Mouse (Mus musculus) limb, embryonic 12.5 days (tissue): ENCODE data around the gene Plekha5. TPM values are rescaled to one million over a fixed set of nuclear protein-coding genes. Genes with fewer than 3 reads are reported as not detected.
"Not testable (repeated sequence)": the region's sequence is repeated elsewhere in the genome, so short reads cannot be mapped to it uniquely, and the experiment has no call there.

Experiments
- ATAC-seq: fragments of 200-750 bp; cut with Nextera tagmentation; 2 replicates; pipeline ENCODE4 v1.8.0; 2017; ENCODE audit warnings: low read depth, moderate TSS enrichment; ENCODE audit not compliant: insufficient number of reproducible peaks, insufficient read depth, low FRiP score, low TSS enrichment
- H3K27ac ChIP-seq: fragments of 300-500 bp; sonication (generic); 2 replicates; pipeline ENCODE4 v1.5.1; 2016; ENCODE audit warnings: mild to moderate bottlenecking, moderate library complexity
- H3K27me3 ChIP-seq: fragments of 300-500 bp; sonication (generic); 2 replicates; pipeline ENCODE4 v1.6.1; 2016; ENCODE audit warnings: mild to moderate bottlenecking, moderate library complexity
- H3K36me3 ChIP-seq: fragments of 300-500 bp; sonication (generic); 2 replicates; pipeline ENCODE4 v1.6.1; 2016; ENCODE audit warnings: mild to moderate bottlenecking, moderate library complexity
- H3K4me1 ChIP-seq: fragments of 300-500 bp; sonication (generic); replicated peaks from 2 replicates; pipeline ENCODE4 v1.6.1; 2016
- H3K4me2 ChIP-seq: fragments of 300-500 bp; sonication (generic); 2 replicates; pipeline ENCODE4 v1.6.1; 2016; ENCODE audit warnings: mild to moderate bottlenecking, moderate library complexity
- H3K4me3 ChIP-seq: fragments of 300-500 bp; sonication (generic); replicated peaks from 2 replicates; pipeline ENCODE4 v1.5.1; 2016; ENCODE audit warnings: mild to moderate bottlenecking
- H3K9ac ChIP-seq: fragments of 300-500 bp; sonication (generic); replicated peaks from 2 replicates; pipeline ENCODE4 v1.6.1; 2016; ENCODE audit warnings: mild to moderate bottlenecking, moderate library complexity
- H3K9me3 ChIP-seq: fragments of 300-500 bp; sonication (generic); 2 replicates; pipeline ENCODE4 v1.6.1; 2016; ENCODE audit warnings: mild to moderate bottlenecking, moderate library complexity
- WGBS: fragments of 180-500 bp; shearing (Covaris S2); methylation state at CpG from one replicate; pipeline ENCODE4 v1.1.7; 2016; 5-methylcytosine and 5-hydroxymethylcytosine counted together
- polyA plus RNA-seq: library from polyadenylated mRNA; unstranded; fragments of >200 nt; fragmentation: Nextera tagmentation; extraction: Ambion mirVana; gene quantifications from 2 replicates; pipeline ENCODE4 v1.2.1, GENCODE M21; 2016

Plekha5 gene
- polyA plus RNA-seq, 1 experiment from 2014 or later = 50.1 TPM

GRCm38 (mm10) chr6:140528414-140528813 is 104.6 kb downstream of the Plekha5 start:
- Histone ChIP-seq H3K27me3 (no peaks in the 10 kb centered on the region), H3K4me1 (0 out of 2 replicates have a peak, but pooled peaks cover under 1% of the 10 kb centered on the region), H3K27ac (no peak overlapping the region), H3K36me3 (peaks cover 52% of the 10 kb centered on the region), H3K4me2 (no peak overlapping the region), H3K9me3 (no peaks in the 10 kb centered on the region), H3K9ac (no peak overlapping the region), H3K4me3 (no peak overlapping the region)
- ATAC-seq = no peak
- WGBS = 90% methylated on average over 6 of the region's 6 CpGs

- not testable (repeated sequence) for ATAC-seq, H3K4me3 ChIP-seq, H3K27me3 ChIP-seq, H3K9ac ChIP-seq, H3K4me2 ChIP-seq, H3K9me3 ChIP-seq, H3K4me1 ChIP-seq, H3K27ac ChIP-seq
- WGBS = 88% methylated on average over 1 of the region's 1 CpGs
- peaks cover 74% of the 10 kb centered on the region for H3K36me3 ChIP-seq
These were observed 109.0 kb downstream of the Plekha5 start for GRCm38 (mm10) chr6:140532858-140533257.

GRCm38 (mm10) chr6:140533606-140534005 is 109.8 kb downstream of the Plekha5 start:
- WGBS = 95% methylated on average over 5 of the region's 5 CpGs
- H3K9me3 ChIP-seq = no peaks in the 10 kb centered on the region
- peaks cover 74% of the 10 kb centered on the region for H3K36me3 ChIP-seq
- no peak overlapping the region for H3K4me2 ChIP-seq
- H3K9ac ChIP-seq = no peak overlapping the region
- no peaks in the 10 kb centered on the region for H3K4me1 ChIP-seq
- ATAC-seq = no peak
- H3K4me3 ChIP-seq = no peak overlapping the region
- H3K27ac ChIP-seq = no peak overlapping the region
- no peaks in the 10 kb centered on the region for H3K27me3 ChIP-seq

GRCm38 (mm10) chr6:140535504-140535903 is 111.7 kb downstream of the Plekha5 start:
- 0 out of 2 replicates have a peak, but pooled peaks cover 3% of the 10 kb centered on the region for H3K9me3 ChIP-seq
- H3K27me3 ChIP-seq = no peaks in the 10 kb centered on the region
- H3K9ac ChIP-seq = no peak overlapping the region
- peaks cover 77% of the 10 kb centered on the region for H3K36me3 ChIP-seq
- H3K4me3 ChIP-seq = no peak overlapping the region
- H3K4me1 ChIP-seq = no peaks in the 10 kb centered on the region
- no peak for ATAC-seq
- H3K27ac ChIP-seq = no peak overlapping the region
- H3K4me2 ChIP-seq = no peak overlapping the region
- WGBS = 85% methylated on average over 8 of the region's 8 CpGs

GRCm38 (mm10) chr6:140541919-140542318 is 118.1 kb downstream of the Plekha5 start:
- H3K4me1 ChIP-seq = no peaks in the 10 kb centered on the region
- ATAC-seq = no peak
- H3K4me2 ChIP-seq = no peak overlapping the region
- WGBS = 95% methylated on average over 3 of the region's 3 CpGs
- no peaks in the 10 kb centered on the region for H3K27me3 ChIP-seq
- H3K9ac ChIP-seq = no peak overlapping the region
- peaks cover 71% of the 10 kb centered on the region for H3K36me3 ChIP-seq
- 0 out of 2 replicates have a peak, but pooled peaks cover 3% of the 10 kb centered on the region for H3K9me3 ChIP-seq
- no peak overlapping the region for H3K27ac ChIP-seq
- no peak overlapping the region for H3K4me3 ChIP-seq

GRCm38 (mm10) chr6:140543005-140543794 is 119.3 kb downstream of the Plekha5 start:
- H3K36me3 ChIP-seq = peaks cover 61% of the 10 kb centered on the region
- no peak overlapping the region for H3K4me2 ChIP-seq
- H3K27ac ChIP-seq = no peak overlapping the region
- 86% methylated on average over 11 of the region's 11 CpGs for WGBS
- H3K9me3 ChIP-seq = 0 out of 2 replicates have a peak, but pooled peaks cover 3% of the 10 kb centered on the region
- H3K9ac ChIP-seq = no peak overlapping the region
- H3K4me3 ChIP-seq = no peak overlapping the region
- H3K4me1 ChIP-seq = no peaks in the 10 kb centered on the region
- H3K27me3 ChIP-seq = no peaks in the 10 kb centered on the region
- no peak for ATAC-seq

GRCm38 (mm10) chr6:140546095-140546494 is 122.2 kb downstream of the Plekha5 start:
- Histone ChIP-seq H3K27me3 (no peaks in the 10 kb centered on the region), H3K9me3 (no peaks in the 10 kb centered on the region), H3K4me2 (no peak overlapping the region), H3K9ac (no peak overlapping the region), H3K4me1 (no peaks in the 10 kb centered on the region), H3K36me3 (peaks cover 57% of the 10 kb centered on the region), H3K27ac (no peak overlapping the region), H3K4me3 (no peak overlapping the region)
- no peak for ATAC-seq
- 83% methylated on average over 8 of the region's 8 CpGs for WGBS

- no peak overlapping the region; the same call in 1 of the 2 replicates for H3K27ac ChIP-seq
- H3K4me3 ChIP-seq = no peak overlapping the region
- H3K27me3 ChIP-seq = no peaks in the 10 kb centered on the region
- H3K36me3 ChIP-seq = peaks cover 62% of the 10 kb centered on the region
- no peaks in the 10 kb centered on the region for H3K4me1 ChIP-seq
- WGBS = 65% methylated on average over 12 of the region's 12 CpGs
- no peak overlapping the region for H3K9ac ChIP-seq
- H3K4me2 ChIP-seq = no peak overlapping the region
- H3K9me3 ChIP-seq = no peaks in the 10 kb centered on the region
- ATAC-seq = no peak
These were observed 122.9 kb downstream of the Plekha5 start for GRCm38 (mm10) chr6:140546648-140547201.

- Histone ChIP-seq H3K9me3 (no peaks in the 10 kb centered on the region), H3K4me1 (no peaks in the 10 kb centered on the region), H3K27ac (no peak overlapping the region), H3K4me3 (no peak overlapping the region), H3K27me3 (no peaks in the 10 kb centered on the region), H3K36me3 (peaks cover 69% of the 10 kb centered on the region), H3K9ac (no peak overlapping the region), H3K4me2 (no peak overlapping the region)
- ATAC-seq = no peak
- WGBS = 74% methylated on average over 11 of the region's 11 CpGs
These were observed 123.5 kb downstream of the Plekha5 start for GRCm38 (mm10) chr6:140547203-140547944.

- Histone ChIP-seq H3K9me3 (no peaks in the 10 kb centered on the region), H3K4me2 (no peak overlapping the region), H3K27me3 (no peaks in the 10 kb centered on the region), H3K4me3 (no peak overlapping the region), H3K27ac (no peak overlapping the region), H3K4me1 (no peaks in the 10 kb centered on the region), H3K9ac (no peak overlapping the region), H3K36me3 (peaks cover 70% of the 10 kb centered on the region)
- no peak for ATAC-seq
- 72% methylated on average over 5 of the region's 5 CpGs for WGBS
These were observed 124.4 kb downstream of the Plekha5 start for GRCm38 (mm10) chr6:140548082-140548769.

GRCm38 (mm10) chr6:140550741-140551140 is 126.9 kb downstream of the Plekha5 start:
- Histone ChIP-seq H3K27ac (no peak overlapping the region), H3K4me2 (no peak overlapping the region), H3K9me3 (no peaks in the 10 kb centered on the region), H3K9ac (no peak overlapping the region), H3K27me3 (no peaks in the 10 kb centered on the region), H3K4me3 (no peak overlapping the region), H3K4me1 (no peaks in the 10 kb centered on the region), H3K36me3 (peaks cover 59% of the 10 kb centered on the region)
- no peak for ATAC-seq
- WGBS = 92% methylated on average over 13 of the region's 13 CpGs
